ENCODE assay signal across 19 mouse cellular contexts in the genomic region with DNA sequence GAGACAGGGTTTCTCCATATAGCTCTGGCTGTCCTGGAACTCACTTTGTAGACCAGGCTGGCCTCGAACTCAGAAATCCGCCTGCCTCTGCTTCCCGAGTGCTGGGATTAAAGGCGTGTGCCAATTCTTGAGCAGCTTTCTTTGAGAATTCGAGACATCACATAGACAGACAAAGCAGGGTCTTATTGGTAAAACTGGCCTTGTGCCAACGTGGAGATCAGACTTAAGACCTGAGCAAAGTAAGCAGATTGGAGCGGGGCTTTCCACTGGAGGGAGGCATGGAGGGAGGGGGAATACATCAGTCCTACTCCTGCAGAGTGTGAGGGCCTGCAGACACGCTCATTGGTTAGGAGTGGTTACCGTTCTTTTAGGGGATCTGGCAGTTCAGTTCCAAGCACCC.
"Had no signal": no experiment of that assay in that cellular context is flagged by ENCODE, and none has a peak within 500 bp of the region (broad histone marks: within the 10 kb centered on the region; RNA-seq: fewer than 3 reads in every experiment).

No protein-coding gene starts in this region.

- H3K36me3 ChIP-seq: limb, embryonic 13.5 days; liver, embryonic 12.5 days; liver, embryonic 15.5 days; midbrain, embryonic 13.5 days had no signal

- H3K27me3 ChIP-seq: limb, embryonic 13.5 days; liver, embryonic 15.5 days; midbrain, embryonic 13.5 days had no signal

- H3K9ac ChIP-seq: limb, embryonic 13.5 days; liver, embryonic 12.5 days; liver, embryonic 15.5 days; midbrain, embryonic 13.5 days had no signal

- H3K9me3 ChIP-seq: limb, embryonic 13.5 days; liver, embryonic 12.5 days; liver, embryonic 15.5 days; midbrain, embryonic 13.5 days had no signal

- ATAC-seq: liver, embryonic 12.5 days; midbrain, embryonic 13.5 days had no signal

- H3K4me3 ChIP-seq: layer of hippocampus, adult 2 months; left cerebral cortex, adult 2 months; limb, embryonic 13.5 days; liver, embryonic 12.5 days; liver, embryonic 15.5 days; midbrain, embryonic 13.5 days had no signal

- H3K27ac ChIP-seq: layer of hippocampus, adult 2 months; left cerebral cortex, adult 2 months; liver, embryonic 12.5 days; liver, embryonic 15.5 days; macrophage; midbrain, embryonic 13.5 days; stomach, postnatal 0 days had no signal

- DNase-seq: kidney, adult 9 months; kidney, postnatal 14 days; kidney, postnatal 4 days; layer of hippocampus, adult 9-11 months; layer of hippocampus, postnatal 36 days; liver; lung, adult 18-20 months; right cerebral cortex, postnatal 4 days; thymus, adult 2 months; thymus, postnatal 14 days; thymus, postnatal 4 days had no signal

- H3K4me2 ChIP-seq: liver, embryonic 12.5 days; liver, embryonic 15.5 days; midbrain, embryonic 13.5 days had no signal

- H3K4me1 ChIP-seq: liver, embryonic 12.5 days; liver, embryonic 15.5 days had no signal
